Mouse (Mus musculus): ENCODE data around the gene Sdsl.

Sdsl gene

DNA sequence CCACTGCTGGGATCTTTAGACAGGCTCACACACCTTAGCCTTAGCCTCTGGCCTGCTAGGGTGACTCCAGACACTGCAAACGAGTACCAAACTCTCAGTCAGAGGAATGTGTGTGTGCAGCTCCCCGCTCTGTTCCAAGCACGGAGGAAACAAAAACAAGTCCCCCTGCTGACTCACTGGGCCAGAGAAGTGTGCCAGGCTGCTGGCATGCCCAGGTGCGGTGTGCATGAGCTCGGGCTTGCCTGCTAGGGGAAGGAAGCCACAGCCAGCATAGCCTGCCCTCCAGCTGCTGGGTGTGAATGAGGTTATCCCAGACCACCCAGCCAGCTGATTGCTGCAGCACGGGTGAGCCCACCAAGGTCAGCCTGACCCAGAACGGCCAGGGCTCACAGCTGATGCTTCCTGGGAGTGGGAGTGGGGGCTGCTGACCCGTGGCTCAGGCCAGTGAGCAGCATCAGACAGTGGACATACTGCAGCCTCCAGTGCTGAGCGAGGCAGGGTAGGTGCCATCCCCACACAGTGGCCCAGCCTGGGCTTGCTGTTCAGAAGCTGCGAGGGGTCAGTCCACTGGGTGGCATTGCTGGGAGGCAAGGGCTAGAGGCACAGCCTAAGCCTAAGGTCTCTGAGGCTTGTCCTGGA, 22.6 kb upstream of the Sdsl start:
- DNase-seq (ENCODE audit: low spot score), result no peak

DNA sequence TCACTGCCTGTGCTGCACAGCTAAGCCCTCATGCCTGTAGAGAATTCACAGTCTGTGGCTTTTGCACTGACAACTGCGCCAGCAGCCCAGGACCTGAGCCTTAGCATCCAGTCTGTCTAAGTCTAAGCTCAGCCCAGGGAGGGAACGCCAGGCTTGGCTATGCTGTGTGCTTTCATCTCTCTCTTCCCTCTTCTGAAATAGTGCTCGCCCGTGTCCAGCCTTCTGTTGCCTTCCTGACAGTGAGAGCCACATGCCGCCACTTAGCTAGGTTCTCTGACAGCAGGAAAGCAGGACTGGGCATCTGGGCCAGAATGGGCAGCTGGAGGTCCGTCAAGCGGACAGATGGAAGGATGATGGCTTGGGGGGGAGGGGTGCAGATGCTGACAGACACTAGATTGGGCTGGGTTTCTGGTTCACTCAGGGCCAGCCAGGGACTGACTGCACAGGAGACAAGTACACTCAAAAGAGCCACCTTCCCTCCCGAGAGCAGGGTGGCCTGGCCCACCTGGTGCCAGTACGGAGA, 21.3 kb upstream of the Sdsl start:
- DNase-seq (ENCODE audit: low spot score), result no peak

DNA sequence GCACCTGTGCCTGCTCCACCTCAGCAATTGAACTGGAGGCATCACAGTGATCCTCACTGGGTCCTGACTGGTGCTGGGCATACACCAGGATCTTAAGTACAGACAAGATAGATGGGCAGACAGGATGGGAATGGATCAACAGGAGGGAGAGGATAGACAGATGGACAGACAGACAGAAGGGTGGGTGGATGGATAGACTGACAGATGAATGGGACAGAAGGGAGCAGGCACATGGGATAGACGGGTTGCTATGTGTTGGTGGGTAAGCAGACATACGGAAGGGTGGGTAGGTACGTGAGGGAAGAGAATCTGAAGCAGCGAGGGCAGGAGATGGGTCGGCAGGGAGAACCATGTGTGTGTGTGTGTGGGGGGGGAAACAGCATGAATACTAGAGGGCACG, 20.8 kb upstream of the Sdsl start:
- no peak for DNase-seq (ENCODE audit: low spot score)

DNA sequence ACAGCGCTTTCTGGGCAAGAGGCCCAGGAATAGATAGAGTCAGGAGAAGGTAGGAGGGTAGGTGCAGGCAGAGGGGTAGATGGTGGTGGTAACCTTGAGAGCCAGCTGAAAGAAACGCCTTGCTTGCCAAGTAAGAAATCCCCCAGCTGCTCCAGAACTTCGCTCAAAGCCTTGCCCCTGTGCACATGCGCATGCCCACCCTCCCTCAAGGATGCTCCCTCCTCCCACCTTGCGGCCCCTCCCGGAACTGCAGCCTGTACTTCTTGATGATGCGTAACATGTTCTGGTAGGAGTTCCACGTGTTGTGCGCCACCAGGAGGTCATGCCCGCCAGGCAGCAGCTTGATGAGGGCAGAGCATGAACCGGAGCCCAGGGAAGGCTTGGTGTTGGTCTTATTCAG, 19.8 kb upstream of the Sdsl start:
- no peak for DNase-seq (ENCODE audit: low spot score)

DNA sequence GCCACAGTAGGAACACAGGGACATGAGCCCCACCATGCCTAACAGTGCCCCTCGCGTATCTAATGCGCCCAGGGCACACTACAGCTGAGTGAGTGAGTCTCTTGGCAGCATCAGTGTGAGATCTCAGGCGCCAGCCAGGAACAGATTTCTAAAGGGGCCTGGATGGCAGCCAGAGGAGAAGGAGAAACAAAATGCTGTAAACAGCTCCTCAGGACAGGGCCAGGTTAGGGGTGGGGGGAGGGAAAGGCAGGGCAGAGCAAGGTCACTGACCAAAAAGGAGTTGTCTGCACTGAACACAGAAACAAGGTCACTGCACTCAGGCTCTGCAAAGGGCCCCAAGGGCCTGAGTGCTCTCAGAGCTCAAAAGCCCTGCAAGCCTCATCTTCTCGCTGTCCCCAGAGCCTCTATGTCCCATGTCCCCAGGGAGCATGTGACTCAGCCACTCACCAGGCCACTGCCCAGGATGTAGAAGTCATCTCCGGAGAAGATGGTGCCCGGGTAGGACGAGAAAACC, 18.1 kb upstream of the Sdsl start:
- DNase-seq (ENCODE audit: low spot score), result peak; percentile 66

DNA sequence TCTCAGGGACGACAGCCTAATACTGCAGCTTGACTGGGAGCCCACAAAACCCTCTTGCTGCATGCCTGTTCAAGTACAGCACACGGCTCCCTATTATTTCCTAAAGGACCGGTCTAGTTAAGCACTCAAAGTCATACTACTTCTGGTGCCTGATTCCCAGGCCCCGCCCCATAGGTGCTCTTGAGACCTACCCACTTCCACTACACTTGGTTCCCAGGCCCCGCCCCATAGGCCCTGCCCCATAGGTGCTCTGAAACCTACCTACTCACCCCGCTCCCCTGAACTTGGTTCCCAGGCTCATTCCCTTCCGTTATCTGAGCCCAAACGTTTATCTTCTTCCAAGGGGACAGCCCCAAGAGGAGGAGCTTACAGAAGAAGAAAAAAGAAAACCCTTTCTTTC, 15.2 kb upstream of the Sdsl start:
- no peak for DNase-seq (ENCODE audit: low spot score)

DNA sequence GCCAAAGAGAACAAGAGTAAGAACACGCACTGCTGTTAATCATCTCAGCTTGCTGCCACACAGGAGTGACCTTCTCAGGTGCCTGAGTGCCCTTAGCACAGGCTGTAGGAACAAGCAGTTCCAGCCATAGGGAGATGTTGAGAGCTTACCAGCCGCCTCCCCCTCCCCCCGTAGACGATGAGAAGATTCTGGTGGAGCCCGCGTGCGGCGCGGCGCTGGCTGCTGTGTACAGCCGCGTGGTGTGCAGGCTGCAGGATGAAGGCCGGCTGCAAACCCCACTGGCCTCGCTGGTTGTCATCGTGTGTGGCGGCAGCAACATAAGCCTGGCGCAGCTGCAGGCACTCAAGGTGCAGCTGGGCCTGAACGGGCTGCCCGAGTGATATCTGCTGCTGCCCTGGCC, 10.8 kb upstream of the Sdsl start:
- DNase-seq (ENCODE audit: low spot score), result no peak

DNA sequence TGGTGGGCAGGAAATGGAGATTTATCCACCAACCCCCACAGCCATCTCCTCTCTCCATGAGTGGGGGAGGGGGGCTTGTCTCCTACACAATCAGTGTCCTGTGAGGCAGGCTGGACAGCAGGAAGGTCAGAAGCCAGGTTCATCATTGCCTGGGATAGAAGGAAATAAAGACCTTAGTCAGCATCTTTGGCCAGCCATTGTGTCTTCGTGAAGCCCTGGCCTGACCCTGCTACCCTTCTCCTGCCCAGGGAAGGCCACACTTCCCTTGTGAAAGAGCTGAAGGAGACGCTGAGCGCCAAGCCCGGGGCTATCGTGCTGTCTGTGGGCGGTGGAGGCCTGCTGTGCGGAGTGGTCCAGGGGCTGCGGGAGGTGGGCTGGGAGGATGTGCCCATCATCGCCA, 8.6 kb upstream of the Sdsl start:
- no peak for DNase-seq (ENCODE audit: low spot score)

DNA sequence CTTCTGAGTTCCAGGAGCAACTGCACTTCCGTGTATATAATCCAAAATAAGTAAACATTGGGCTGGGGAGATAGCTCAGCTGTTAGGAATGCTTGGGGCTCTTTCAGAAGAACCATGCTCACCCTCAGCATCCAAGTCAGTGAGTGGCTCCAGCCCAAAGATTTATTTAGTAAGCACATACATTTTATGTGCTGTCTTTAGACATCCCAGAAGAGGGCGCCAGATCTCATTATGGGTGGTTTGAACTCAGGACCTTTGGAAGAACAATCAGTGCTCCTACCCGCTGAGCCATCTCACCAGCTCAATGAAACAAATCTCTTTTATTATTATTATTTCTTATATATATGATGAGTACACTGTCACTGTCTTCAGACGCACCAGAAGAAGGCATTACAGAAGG, 6.9 kb upstream of the Sdsl start:
- peak; percentile 16 for DNase-seq (ENCODE audit: low spot score)

- DNase-seq (ENCODE audit: low spot score), result no peak
These were observed 5.4 kb upstream of the Sdsl start for GRCm38 (mm10) chr5:120477993-120478392.

GRCm38 (mm10) chr5:120476296-120476695, 3.7 kb upstream of the Sdsl start, which contains the start of gene Sds:
Gene Sds (plus strand): TSS chr5:120476526.
- no peak for DNase-seq (ENCODE audit: low spot score)

DNA sequence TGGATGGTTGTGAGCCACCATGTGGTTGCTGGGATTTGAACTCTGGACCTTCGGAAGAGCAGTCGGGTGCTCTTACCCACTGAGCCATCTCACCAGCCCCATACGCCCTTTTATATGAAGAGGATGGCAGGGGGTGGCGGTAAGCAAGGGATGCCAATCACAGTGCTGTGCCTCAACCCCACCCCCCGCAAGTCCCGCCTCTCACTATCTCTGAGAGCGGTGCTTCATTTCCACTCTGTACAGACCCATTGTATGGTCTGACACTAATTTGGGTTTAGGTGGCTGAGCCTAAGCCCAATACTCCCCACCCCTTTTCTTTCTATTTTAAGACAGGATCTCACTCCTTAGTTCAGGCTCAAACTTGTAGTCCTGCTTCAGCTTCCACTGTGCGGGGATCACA, 3.3 kb upstream of the Sdsl start:
- no peak for DNase-seq (ENCODE audit: low spot score)

DNA sequence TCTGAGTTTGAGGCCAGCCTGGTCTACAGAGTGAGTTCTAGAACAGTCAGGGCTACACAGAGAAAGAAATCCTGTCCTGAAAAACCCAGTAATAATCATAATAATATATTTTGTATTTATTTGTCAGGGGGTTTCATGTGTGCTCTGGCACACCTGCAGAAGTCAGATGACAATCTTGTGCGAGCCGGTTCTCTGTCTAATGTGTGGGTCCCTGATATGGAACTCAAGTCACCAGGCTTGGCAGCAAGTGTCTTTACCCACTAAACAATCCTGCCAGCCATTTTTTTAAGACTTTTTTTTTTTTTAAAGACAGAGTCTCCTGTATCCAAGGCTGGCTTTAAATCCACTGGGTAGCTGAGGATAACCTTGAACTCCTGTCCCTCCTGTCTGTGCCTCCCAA, 751 bp upstream of the Sdsl start:
- DNase-seq (ENCODE audit: low spot score), result no peak

- DNase-seq (ENCODE audit: low spot score), result no peak
These were observed 1.1 kb downstream of the Sdsl start for GRCm38 (mm10) chr5:120471538-120471937.

DNA sequence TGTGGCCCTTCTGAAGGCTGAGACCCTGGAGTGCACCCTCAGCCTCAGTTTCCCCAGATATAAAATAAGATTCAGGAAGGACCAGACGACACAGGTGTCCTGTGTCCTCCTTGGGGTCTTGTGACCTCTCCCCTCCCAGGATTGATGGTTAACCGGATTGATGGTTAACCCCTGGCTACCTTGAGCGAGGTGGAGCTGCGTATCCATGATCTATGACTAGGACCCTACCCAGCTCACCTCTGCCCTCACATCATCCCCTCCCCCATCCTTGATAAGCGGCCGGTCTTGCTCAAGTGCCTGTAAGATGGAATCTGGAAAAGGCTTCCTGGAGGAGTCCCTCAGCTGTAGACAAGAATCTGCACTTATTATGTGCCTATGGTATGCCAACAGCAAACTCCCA, 3.8 kb downstream of the Sdsl start:
- DNase-seq (ENCODE audit: low spot score), result no peak

- no peak for DNase-seq (ENCODE audit: low spot score)
These were observed 4.3 kb downstream of the Sdsl start for GRCm38 (mm10) chr5:120468336-120468735.

DNA sequence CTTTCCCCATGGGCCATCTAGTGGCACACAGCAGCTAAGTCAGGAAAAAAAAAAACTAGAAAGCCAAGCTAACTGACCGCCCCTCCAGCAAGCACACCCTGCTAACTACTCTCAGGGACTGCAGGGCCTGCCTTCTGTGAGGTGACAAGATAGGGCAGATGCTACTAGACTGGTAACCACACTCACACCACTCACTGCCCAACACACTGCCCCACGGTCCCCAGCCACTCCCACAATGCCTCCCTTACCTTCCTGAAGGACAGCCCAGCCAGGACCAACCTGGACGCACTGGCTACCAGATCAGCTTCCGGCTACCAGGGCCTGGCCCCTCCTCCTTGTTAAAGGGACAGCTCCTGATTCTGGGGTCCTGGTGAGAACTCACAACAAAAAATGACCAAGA, 5.6 kb downstream of the Sdsl start:
- DNase-seq (ENCODE audit: low spot score), result no peak

DNA sequence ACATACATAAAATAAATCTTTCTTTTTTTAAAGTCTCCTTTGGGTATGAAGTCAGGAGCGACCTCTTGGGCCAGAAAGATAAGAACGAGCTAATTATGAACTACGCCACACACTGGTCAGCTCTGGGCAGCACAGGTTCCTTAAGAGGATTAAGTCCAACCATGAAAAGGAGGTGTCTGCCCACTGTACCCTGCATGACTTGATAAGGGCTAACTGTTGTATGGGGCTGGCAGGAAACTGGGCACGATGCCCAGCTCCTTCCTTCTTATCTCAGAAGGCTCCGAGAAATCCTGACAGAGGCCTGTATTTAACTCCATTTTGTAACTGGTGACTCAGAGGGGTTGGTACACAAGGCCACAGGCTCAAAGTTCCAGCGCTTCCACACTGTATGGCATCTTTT, 6.8 kb downstream of the Sdsl start:
- DNase-seq (ENCODE audit: low spot score), result peak; percentile 50

DNA sequence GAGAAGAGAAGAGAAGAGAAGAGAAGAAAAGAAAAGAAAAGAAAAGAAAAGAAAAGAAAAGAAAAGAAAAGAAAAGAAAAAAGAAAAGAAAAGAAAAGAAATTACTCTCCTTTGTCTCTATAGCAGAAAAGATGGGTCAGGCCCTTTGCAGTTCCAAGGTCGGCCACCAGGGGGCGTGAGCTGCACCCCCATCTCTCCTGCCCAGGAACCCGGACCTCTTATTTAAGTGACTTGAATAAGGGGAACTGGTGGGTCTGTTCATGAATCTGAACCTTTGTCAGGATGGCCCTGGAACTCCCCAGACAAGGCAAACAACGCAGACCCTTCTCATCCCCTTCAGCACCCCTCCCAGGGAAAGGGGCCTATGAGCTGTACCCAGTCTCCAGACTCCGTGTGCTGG, 7.5 kb downstream of the Sdsl start:
- DNase-seq (ENCODE audit: low spot score), result no peak

DNA sequence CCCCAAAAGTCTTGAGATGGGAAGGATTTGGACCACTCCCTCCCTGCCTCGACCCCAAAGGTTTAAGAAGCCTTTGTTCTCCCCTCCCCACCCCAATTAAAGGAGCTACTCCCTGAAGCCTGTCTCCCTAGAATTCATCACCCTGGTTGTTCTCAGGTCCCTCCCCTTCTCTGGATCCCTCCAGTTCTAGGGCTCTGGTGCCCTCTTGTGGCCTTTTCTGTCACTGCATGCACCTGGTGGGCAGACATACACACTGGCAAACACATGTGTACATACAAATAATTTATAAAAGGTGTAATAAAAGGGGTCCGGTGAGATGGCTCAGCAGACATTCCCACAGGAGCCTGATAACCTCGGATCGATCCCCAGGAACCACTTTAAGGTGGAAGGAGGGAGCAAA, 8.3 kb downstream of the Sdsl start:
- no peak for DNase-seq (ENCODE audit: low spot score)

DNA sequence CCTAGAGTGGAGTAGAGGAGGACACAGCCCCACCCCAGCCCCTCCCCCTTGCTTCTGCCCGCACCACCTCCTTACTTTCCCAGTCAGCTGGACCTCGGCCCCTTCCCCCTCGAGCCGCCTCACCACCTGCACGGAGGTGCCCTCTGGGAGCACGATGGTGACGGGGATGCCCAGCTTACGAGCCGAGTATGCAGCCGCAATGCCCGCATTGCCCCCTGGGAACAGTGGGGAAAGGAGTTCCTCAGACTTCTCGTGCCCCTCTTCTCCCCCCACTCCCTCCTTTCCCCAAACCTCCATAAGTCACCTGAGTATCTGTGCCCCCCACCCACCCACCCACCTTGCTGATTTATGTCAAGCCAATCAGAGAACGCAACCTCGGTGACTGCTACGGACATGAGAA, 10.7 kb downstream of the Sdsl start:
- no peak for DNase-seq (ENCODE audit: low spot score)

DNA sequence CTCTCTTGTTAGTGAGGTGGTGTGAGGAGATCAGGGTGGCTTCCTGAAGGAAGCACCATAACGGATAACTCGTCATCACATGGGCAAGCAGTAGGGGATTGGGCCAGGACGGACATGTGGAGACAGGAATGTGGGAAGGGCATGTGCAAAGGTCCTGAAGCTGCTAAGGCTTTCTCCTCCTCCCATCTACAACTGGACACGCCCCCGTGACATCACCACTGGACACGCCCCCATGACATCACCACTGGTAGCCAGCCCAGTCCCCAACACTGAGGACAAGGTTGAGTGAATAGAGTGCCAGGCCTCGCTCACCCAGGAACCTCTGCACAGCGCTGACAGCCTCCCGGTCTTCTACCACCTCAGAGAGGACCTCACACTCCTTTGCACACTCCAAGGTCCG, 13.5 kb downstream of the Sdsl start:
- no peak for DNase-seq (ENCODE audit: low spot score)

DNA sequence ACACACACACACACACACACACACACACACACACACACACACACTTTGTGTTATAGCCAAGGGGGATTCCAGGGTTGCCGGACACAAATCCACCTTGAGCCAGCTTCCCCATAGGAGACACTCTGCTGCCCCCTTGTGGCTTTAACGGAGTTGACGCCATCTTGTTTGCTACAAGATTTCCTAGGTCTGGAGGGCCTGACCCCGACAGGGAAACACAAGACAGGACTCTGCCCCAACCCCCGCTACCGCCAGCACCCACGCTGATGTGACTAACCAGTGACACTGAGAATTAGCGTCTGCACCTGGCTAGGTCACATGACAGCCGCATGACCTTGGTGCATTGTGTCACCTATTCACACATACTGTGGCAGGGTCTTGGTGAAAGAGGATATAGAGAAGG, 15.0 kb downstream of the Sdsl start:
- peak; percentile 79 for DNase-seq (ENCODE audit: low spot score)

DNA sequence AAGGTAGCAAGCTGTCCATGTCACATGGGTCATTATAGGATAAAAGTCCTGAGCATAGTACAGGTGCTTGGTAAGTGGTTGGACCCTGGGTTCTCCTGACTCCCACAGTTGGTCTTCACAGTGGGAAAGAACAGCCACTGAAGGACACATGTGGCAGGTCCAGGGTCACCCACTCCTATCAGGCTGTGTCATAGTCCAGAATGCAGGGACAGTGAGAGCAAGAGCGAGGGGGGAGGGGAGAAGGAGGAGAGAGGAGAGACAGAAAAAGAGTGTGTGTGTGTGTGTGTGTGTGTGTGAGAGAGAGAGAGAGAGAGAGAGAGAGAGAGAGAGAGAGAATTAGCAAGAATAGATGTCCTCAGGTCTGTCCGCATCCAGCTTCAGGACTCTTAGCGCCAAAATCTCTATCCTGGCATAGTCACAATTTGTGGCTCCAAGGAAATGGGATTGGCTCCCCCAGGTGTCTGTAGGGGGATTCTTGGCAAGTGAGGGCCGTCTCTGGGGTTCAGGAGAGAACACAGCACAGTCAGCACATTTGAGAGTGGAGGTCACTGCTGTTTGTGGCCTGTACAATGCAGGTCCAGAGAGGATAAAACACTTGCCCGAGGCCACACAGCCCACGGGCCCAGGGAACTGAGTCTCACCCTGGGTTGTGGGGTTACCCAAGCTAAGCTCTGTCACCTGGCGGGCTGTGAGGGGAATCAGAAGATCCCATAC, 15.6 kb downstream of the Sdsl start:
- DNase-seq (ENCODE audit: low spot score), result no peak
